Mouse (Mus musculus) embryonic facial prominence, embryonic 11.5 days (tissue): ENCODE data around the gene Slit3. TPM values are rescaled to one million over a fixed set of nuclear protein-coding genes. Genes with fewer than 3 reads are reported as not detected.

Experiments
- ATAC-seq: fragments of 200-750 bp; cut with Nextera tagmentation; replicated peaks from 2 replicates; pipeline ENCODE4 v1.8.0; 2017; ENCODE audit warnings: low read depth; ENCODE audit not compliant: insufficient number of reproducible peaks, low FRiP score, low TSS enrichment
- DNase-seq: peaks from one replicate; pipeline ENCODE4 v3.0.0-alpha.2; 2015; ENCODE audit warnings: low spot score
- H3K27ac ChIP-seq: fragments of 300-500 bp; sonication (generic); replicated peaks from 2 replicates; pipeline ENCODE4 v1.5.1; 2014; ENCODE audit warnings: mild to moderate bottlenecking, low read depth, low read length, control low read depth
- H3K27me3 ChIP-seq: fragments of 300-500 bp; sonication (generic); 2 replicates; pipeline ENCODE4 v1.6.1; 2014; ENCODE audit warnings: mild to moderate bottlenecking, low read length, moderate library complexity, mixed read lengths; ENCODE audit not compliant: control insufficient read depth, insufficient read depth
- H3K36me3 ChIP-seq: fragments of 300-500 bp; sonication (generic); replicated peaks from 2 replicates; pipeline ENCODE4 v1.6.1; 2014; ENCODE audit warnings: low read depth, mild to moderate bottlenecking, low read length, moderate library complexity, mixed read lengths; ENCODE audit not compliant: control insufficient read depth, insufficient read depth
- H3K4me1 ChIP-seq: fragments of 300-500 bp; sonication (generic); 2 replicates; pipeline ENCODE4 v1.6.1; 2014; ENCODE audit warnings: low read length, mixed read lengths; ENCODE audit not compliant: control insufficient read depth, insufficient read depth
- H3K4me2 ChIP-seq: fragments of 300-500 bp; sonication (generic); 2 replicates; pipeline ENCODE4 v1.6.1; 2014; ENCODE audit warnings: low read depth, mild to moderate bottlenecking, control low read depth, low read length, moderate library complexity
- H3K4me3 ChIP-seq: fragments of 300-500 bp; sonication (generic); 2 replicates; pipeline ENCODE4 v1.5.1; 2014; ENCODE audit warnings: low read depth, low read length, control low read depth
- H3K9ac ChIP-seq: fragments of 300-500 bp; sonication (generic); replicated peaks from 2 replicates; pipeline ENCODE4 v1.6.1; 2014; ENCODE audit warnings: mild to moderate bottlenecking, control low read depth, low read length
- H3K9me3 ChIP-seq: fragments of 300-500 bp; sonication (generic); replicated peaks from 2 replicates; pipeline ENCODE4 v1.6.1; 2016; ENCODE audit warnings: mild to moderate bottlenecking, low read length, inconsistent platforms, mixed read lengths; ENCODE audit not compliant: control insufficient read depth
- WGBS: fragments of 180-500 bp; shearing (Covaris S2); extraction: QIAGEN DNeasy Blood & Tissue Kit; methylation state at CpG from one replicate; pipeline ENCODE4 v1.1.7; 2014; 5-methylcytosine and 5-hydroxymethylcytosine counted together
- polyA plus RNA-seq: library from polyadenylated mRNA; unstranded; fragments of >200 nt; fragmentation: Nextera tagmentation; extraction: Ambion mirVana; gene quantifications from 2 replicates; pipeline ENCODE4 v1.2.1, GENCODE M21; 2014

Slit3 gene
- polyA plus RNA-seq, 1 experiment from 2014 or later: 10.5 TPM

- Histone ChIP-seq H3K4me2 (no peak overlapping the region), H3K4me1 (peaks cover 3% of the 10 kb centered on the region; the same call in 1 of the 2 replicates), H3K36me3 (no peaks in the 10 kb centered on the region), H3K9ac (no peak overlapping the region), H3K27ac (no peak overlapping the region), H3K9me3 (no peaks in the 10 kb centered on the region), H3K4me3 (no peak overlapping the region), H3K27me3 (no peaks in the 10 kb centered on the region)
- ATAC-seq (no peak), DNase-seq (no peak)
- 77% methylated on average over 5 of the region's 5 CpGs for WGBS
Measured at GRCm38 (mm10) chr11:35154449-35154848, 33.4 kb downstream of the Slit3 start.

- peak; percentile 51 for DNase-seq
- 44% methylated on average over 7 of the region's 7 CpGs for WGBS
- H3K4me1 ChIP-seq: peaks cover 3% of the 10 kb centered on the region; the same call in 1 of the 2 replicates
- H3K9me3 ChIP-seq: no peaks in the 10 kb centered on the region
- H3K27me3 ChIP-seq: no peaks in the 10 kb centered on the region
- no peak for ATAC-seq
- no peak overlapping the region for H3K27ac ChIP-seq
- H3K9ac ChIP-seq: no peak overlapping the region
- no peak overlapping the region for H3K4me3 ChIP-seq
- H3K36me3 ChIP-seq: no peaks in the 10 kb centered on the region
- no peak overlapping the region for H3K4me2 ChIP-seq
Measured at GRCm38 (mm10) chr11:35155281-35155680, 34.3 kb downstream of the Slit3 start.

GRCm38 (mm10) chr11:35156676-35157075, 35.7 kb downstream of the Slit3 start:
- H3K4me3 ChIP-seq: no peak overlapping the region
- 73% methylated on average over 5 of the region's 5 CpGs for WGBS
- H3K9ac ChIP-seq: no peak overlapping the region
- DNase-seq (no peak), ATAC-seq (no peak)
- no peaks in the 10 kb centered on the region for H3K4me1 ChIP-seq
- H3K9me3 ChIP-seq: no peaks in the 10 kb centered on the region
- no peak overlapping the region for H3K4me2 ChIP-seq
- H3K27me3 ChIP-seq: no peaks in the 10 kb centered on the region
- no peak overlapping the region for H3K27ac ChIP-seq
- H3K36me3 ChIP-seq: no peaks in the 10 kb centered on the region

- Histone ChIP-seq H3K27ac (no peak overlapping the region), H3K4me1 (no peaks in the 10 kb centered on the region), H3K36me3 (no peaks in the 10 kb centered on the region), H3K4me3 (no peak overlapping the region), H3K4me2 (no peak overlapping the region), H3K27me3 (no peaks in the 10 kb centered on the region), H3K9me3 (no peaks in the 10 kb centered on the region), H3K9ac (no peak overlapping the region)
- WGBS: 86% methylated on average over 4 of the region's 4 CpGs
- DNase-seq (no peak), ATAC-seq (no peak)
Measured at GRCm38 (mm10) chr11:35160682-35161211, 39.7 kb downstream of the Slit3 start.

- Histone ChIP-seq H3K36me3 (no peaks in the 10 kb centered on the region), H3K27ac (no peak overlapping the region), H3K9me3 (no peaks in the 10 kb centered on the region), H3K4me1 (no peaks in the 10 kb centered on the region), H3K4me2 (no peak overlapping the region), H3K27me3 (no peaks in the 10 kb centered on the region), H3K4me3 (no peak overlapping the region), H3K9ac (no peak overlapping the region)
- WGBS: 84% methylated on average over 3 of the region's 3 CpGs
- DNase-seq (no peak), ATAC-seq (no peak)
Measured at GRCm38 (mm10) chr11:35163396-35163795, 42.4 kb downstream of the Slit3 start.

GRCm38 (mm10) chr11:35167176-35167575, 46.2 kb downstream of the Slit3 start:
- H3K9ac ChIP-seq: no peak overlapping the region
- no peaks in the 10 kb centered on the region for H3K9me3 ChIP-seq
- DNase-seq: no peak
- no peak overlapping the region for H3K4me3 ChIP-seq
- no peak overlapping the region for H3K4me2 ChIP-seq
- ATAC-seq: no peak
- H3K4me1 ChIP-seq: no peaks in the 10 kb centered on the region
- WGBS: 73% methylated on average over 8 of the region's 8 CpGs
- H3K27me3 ChIP-seq: no peaks in the 10 kb centered on the region
- H3K36me3 ChIP-seq: no peaks in the 10 kb centered on the region
- H3K27ac ChIP-seq: no peak overlapping the region

- no peak for DNase-seq
- no peaks in the 10 kb centered on the region for H3K36me3 ChIP-seq
- WGBS: 87% methylated on average over 6 of the region's 6 CpGs
Measured at GRCm38 (mm10) chr11:35171505-35171904, 50.5 kb downstream of the Slit3 start.

GRCm38 (mm10) chr11:35177564-35177963, 56.5 kb downstream of the Slit3 start:
- H3K27ac ChIP-seq: no peak overlapping the region
- ATAC-seq (no peak), DNase-seq (no peak)
- H3K4me3 ChIP-seq: no peak overlapping the region
- no peaks in the 10 kb centered on the region; the same call in 1 of the 2 replicates for H3K4me1 ChIP-seq
- H3K27me3 ChIP-seq: no peaks in the 10 kb centered on the region
- no peaks in the 10 kb centered on the region for H3K36me3 ChIP-seq
- no peaks in the 10 kb centered on the region for H3K9me3 ChIP-seq
- WGBS: 88% methylated on average over 7 of the region's 7 CpGs
- H3K4me2 ChIP-seq: no peak overlapping the region
- no peak overlapping the region for H3K9ac ChIP-seq

More at GRCm38 (mm10) chr11:35171505-35171904, 50.5 kb downstream of the Slit3 start:
- no peaks in the 10 kb centered on the region for H3K27me3 ChIP-seq
- H3K4me2 ChIP-seq: no peak overlapping the region
- H3K9me3 ChIP-seq: no peaks in the 10 kb centered on the region
- ATAC-seq: no peak
- no peak overlapping the region for H3K4me3 ChIP-seq
- no peak overlapping the region for H3K9ac ChIP-seq
- no peaks in the 10 kb centered on the region for H3K4me1 ChIP-seq
- no peak overlapping the region for H3K27ac ChIP-seq
